Mouse (Mus musculus): ENCODE measurements around the gene Adamts9. TPM values are rescaled to one million over a fixed set of nuclear protein-coding genes. Genes with fewer than 3 reads are reported as not detected.

Gene Adamts9
- total and polyA plus RNA-seq, 3 experiments: 0.27 TPM; not detected in 2

- Histone ChIP-seq H3K9me3 (replicated peaks) (peaks cover 21% of the 10 kb centered on the region), H3K27me3 (ENCODE audit: insufficient read depth, low read length) (no peaks in the 10 kb centered on the region), H3K4me1 (ENCODE audit: insufficient read depth, low read depth, low read length) (no peaks in the 10 kb centered on the region), H3K36me3 (replicated peaks) (no peaks in the 10 kb centered on the region), H3K4me3 (ENCODE audit: low read depth, low read length) (no peak overlapping the region)
- ATAC-seq (ENCODE audit: extremely low read depth, insufficient number of reproducible peaks, low FRiP score, poor library complexity, severe bottlenecking) (no peak), DNase-seq (ENCODE audit: low spot score) (no peak)
- TF ChIP-seq POLR2AphosphoS5 (IDR thresholded peaks at IDR 0.05; ENCODE audit: insufficient replicate concordance, low read depth, low read length): no peak
- no peak for TF ChIP-seq GATA1 (IDR thresholded peaks at IDR 0.05; ENCODE audit: borderline replicate concordance, low read length)
Measured at GRCm38 (mm10) chr6:92802421-92802820, 140.9 kb downstream of the Adamts9 start.

- Histone ChIP-seq H3K9me3 (replicated peaks) (peaks cover 18% of the 10 kb centered on the region), H3K27me3 (ENCODE audit: insufficient read depth, low read length) (no peaks in the 10 kb centered on the region), H3K4me3 (ENCODE audit: low read depth, low read length) (no peak overlapping the region), H3K36me3 (replicated peaks) (no peaks in the 10 kb centered on the region), H3K4me1 (ENCODE audit: insufficient read depth, low read depth, low read length) (no peaks in the 10 kb centered on the region)
- ATAC-seq (ENCODE audit: extremely low read depth, insufficient number of reproducible peaks, low FRiP score, poor library complexity, severe bottlenecking) (no peak), DNase-seq (ENCODE audit: low spot score) (no peak)
- no peak for TF ChIP-seq GATA1 (IDR thresholded peaks at IDR 0.05; ENCODE audit: borderline replicate concordance, low read length)
Measured at GRCm38 (mm10) chr6:92801462-92801861, 141.8 kb downstream of the Adamts9 start.

GRCm38 (mm10) chr6:92793804-92794203, 149.5 kb downstream of the Adamts9 start:
- H3K27me3 ChIP-seq (ENCODE audit: insufficient read depth, low read length): no peaks in the 10 kb centered on the region
- DNase-seq (ENCODE audit: low spot score) (no peak), ATAC-seq (ENCODE audit: extremely low read depth, insufficient number of reproducible peaks, low FRiP score, poor library complexity, severe bottlenecking) (no peak)
- TF ChIP-seq POLR2AphosphoS5 (IDR thresholded peaks at IDR 0.05; ENCODE audit: insufficient replicate concordance, low read depth, low read length) (no peak), GATA1 (IDR thresholded peaks at IDR 0.05; ENCODE audit: borderline replicate concordance, low read length) (no peak), GATA2 (IDR thresholded peaks at IDR 0.05; ENCODE audit: borderline replicate concordance, low read depth, low read length) (no peak), TAL1 (conservative IDR thresholded peaks at IDR 0.05; ENCODE audit: low read depth, low read length) (no peak)
- peaks cover 14% of the 10 kb centered on the region for H3K9me3 ChIP-seq (replicated peaks)
- H3K4me3 ChIP-seq (ENCODE audit: low read depth, low read length): no peak overlapping the region
- no peaks in the 10 kb centered on the region for H3K4me1 ChIP-seq (ENCODE audit: insufficient read depth, low read depth, low read length)
- no peaks in the 10 kb centered on the region for H3K36me3 ChIP-seq (replicated peaks)

GRCm38 (mm10) chr6:92787376-92787712, 155.9 kb downstream of the Adamts9 start:
- Histone ChIP-seq H3K36me3 (replicated peaks) (no peaks in the 10 kb centered on the region), H3K4me1 (ENCODE audit: insufficient read depth, low read depth, low read length) (no peaks in the 10 kb centered on the region), H3K27me3 (ENCODE audit: insufficient read depth, low read length) (no peaks in the 10 kb centered on the region), H3K4me3 (ENCODE audit: low read depth, low read length) (no peak overlapping the region), H3K9me3 (replicated peaks) (peaks cover 26% of the 10 kb centered on the region)
- no peak for ATAC-seq (ENCODE audit: extremely low read depth, insufficient number of reproducible peaks, low FRiP score, poor library complexity, severe bottlenecking)
- TF ChIP-seq GATA2 (IDR thresholded peaks at IDR 0.05; ENCODE audit: borderline replicate concordance, low read depth, low read length) (no peak), POLR2AphosphoS5 (IDR thresholded peaks at IDR 0.05; ENCODE audit: insufficient replicate concordance, low read depth, low read length) (no peak), CTCF (IDR thresholded peaks at IDR 0.05; ENCODE audit: low read depth, low read length) (peak; percentile 19; the same call in 1 of the 2 replicates)
- no peak for DNase-seq (ENCODE audit: low spot score)

GRCm38 (mm10) chr6:92786701-92787375, 156.5 kb downstream of the Adamts9 start:
- Histone ChIP-seq H3K9me3 (replicated peaks) (peaks cover 26% of the 10 kb centered on the region), H3K36me3 (replicated peaks) (no peaks in the 10 kb centered on the region)
- TF ChIP-seq GATA2 (IDR thresholded peaks at IDR 0.05; ENCODE audit: borderline replicate concordance, low read depth, low read length) (no peak), POLR2AphosphoS5 (IDR thresholded peaks at IDR 0.05; ENCODE audit: insufficient replicate concordance, low read depth, low read length) (no peak), CTCF (IDR thresholded peaks at IDR 0.05; ENCODE audit: low read depth, low read length) (no peak), GATA1 (IDR thresholded peaks at IDR 0.05; ENCODE audit: borderline replicate concordance, low read length) (no peak)

GRCm38 (mm10) chr6:92784782-92785181, 158.5 kb downstream of the Adamts9 start:
- no peak for DNase-seq (ENCODE audit: low spot score)
- peak; percentile 32 for TF ChIP-seq CTCF (IDR thresholded peaks at IDR 0.05; ENCODE audit: low read depth, low read length)
- no peak for TF ChIP-seq TAL1 (conservative IDR thresholded peaks at IDR 0.05; ENCODE audit: low read depth, low read length)
- TF ChIP-seq GATA1 (IDR thresholded peaks at IDR 0.05; ENCODE audit: borderline replicate concordance, low read length): no peak

More at GRCm38 (mm10) chr6:92786701-92787375, 156.5 kb downstream of the Adamts9 start:
- H3K4me1 ChIP-seq (ENCODE audit: insufficient read depth, low read depth, low read length): no peaks in the 10 kb centered on the region
- no peak for DNase-seq (ENCODE audit: low spot score)
- no peaks in the 10 kb centered on the region for H3K27me3 ChIP-seq (ENCODE audit: insufficient read depth, low read length)
- ATAC-seq (ENCODE audit: extremely low read depth, insufficient number of reproducible peaks, low FRiP score, poor library complexity, severe bottlenecking): no peak
- H3K4me3 ChIP-seq (ENCODE audit: low read depth, low read length): no peak overlapping the region

GRCm38 (mm10) chr6:92781446-92781845, 161.8 kb downstream of the Adamts9 start:
- TF ChIP-seq CTCF (IDR thresholded peaks at IDR 0.05; ENCODE audit: low read depth, low read length) (no peak), GATA2 (IDR thresholded peaks at IDR 0.05; ENCODE audit: borderline replicate concordance, low read depth, low read length) (no peak), GATA1 (IDR thresholded peaks at IDR 0.05; ENCODE audit: borderline replicate concordance, low read length) (no peak), TAL1 (conservative IDR thresholded peaks at IDR 0.05; ENCODE audit: low read depth, low read length) (no peak), POLR2AphosphoS5 (IDR thresholded peaks at IDR 0.05; ENCODE audit: insufficient replicate concordance, low read depth, low read length) (no peak)
- H3K36me3 ChIP-seq (replicated peaks): no peaks in the 10 kb centered on the region

More at GRCm38 (mm10) chr6:92784782-92785181, 158.5 kb downstream of the Adamts9 start:
- ATAC-seq (ENCODE audit: extremely low read depth, insufficient number of reproducible peaks, low FRiP score, poor library complexity, severe bottlenecking): no peak
- no peaks in the 10 kb centered on the region for H3K4me1 ChIP-seq (ENCODE audit: insufficient read depth, low read depth, low read length)
- H3K27me3 ChIP-seq (ENCODE audit: insufficient read depth, low read length): no peaks in the 10 kb centered on the region
- H3K36me3 ChIP-seq (replicated peaks): no peaks in the 10 kb centered on the region
- H3K4me3 ChIP-seq (ENCODE audit: low read depth, low read length): no peak overlapping the region
- H3K9me3 ChIP-seq (replicated peaks): peaks cover 24% of the 10 kb centered on the region

More at GRCm38 (mm10) chr6:92781446-92781845, 161.8 kb downstream of the Adamts9 start:
- ATAC-seq (ENCODE audit: extremely low read depth, insufficient number of reproducible peaks, low FRiP score, poor library complexity, severe bottlenecking) (no peak), DNase-seq (ENCODE audit: low spot score) (no peak)
- Histone ChIP-seq H3K9me3 (replicated peaks) (peaks cover 29% of the 10 kb centered on the region), H3K4me3 (ENCODE audit: low read depth, low read length) (no peak overlapping the region), H3K27me3 (ENCODE audit: insufficient read depth, low read length) (no peaks in the 10 kb centered on the region), H3K4me1 (ENCODE audit: insufficient read depth, low read depth, low read length) (no peaks in the 10 kb centered on the region)
